Mouse (Mus musculus) kidney, embryonic 15.5 days (tissue): ENCODE results near the gene Zfp691. TPM values are rescaled to one million over a fixed set of nuclear protein-coding genes. Genes with fewer than 3 reads are reported as not detected.

Experiments used
- ATAC-seq: fragments of 200-750 bp; cut with Nextera tagmentation; replicated peaks from 2 replicates; pipeline ENCODE4 v1.8.0; 2017; ENCODE audit warnings: moderate TSS enrichment; ENCODE audit not compliant: low FRiP score
- H3K27ac ChIP-seq: fragments of 300-500 bp; sonication (generic); 2 replicates; pipeline ENCODE4 v1.5.1; 2015; ENCODE audit warnings: mild to moderate bottlenecking, inconsistent platforms
- H3K27me3 ChIP-seq: fragments of 300-500 bp; sonication (generic); 2 replicates; pipeline ENCODE4 v1.6.1; 2015; ENCODE audit warnings: inconsistent platforms
- H3K36me3 ChIP-seq: fragments of 300-500 bp; sonication (generic); 2 replicates; pipeline ENCODE4 v1.6.1; 2015; ENCODE audit warnings: inconsistent platforms
- H3K4me1 ChIP-seq: fragments of 300-500 bp; sonication (generic); 2 replicates; pipeline ENCODE4 v1.6.1; 2015; ENCODE audit warnings: inconsistent platforms
- H3K4me2 ChIP-seq: fragments of 300-500 bp; sonication (generic); 2 replicates; pipeline ENCODE4 v1.6.1; 2015; ENCODE audit warnings: moderate library complexity, mild to moderate bottlenecking, inconsistent platforms
- H3K4me3 ChIP-seq: fragments of 300-500 bp; sonication (generic); replicated peaks from 2 replicates; pipeline ENCODE4 v1.5.1; 2015; ENCODE audit warnings: mild to moderate bottlenecking, inconsistent platforms
- H3K9ac ChIP-seq: fragments of 300-500 bp; sonication (generic); 2 replicates; pipeline ENCODE4 v1.6.1; 2015; ENCODE audit warnings: mild to moderate bottlenecking, inconsistent platforms
- H3K9me3 ChIP-seq: fragments of 300-500 bp; sonication (generic); replicated peaks from 2 replicates; pipeline ENCODE4 v1.6.1; 2016; ENCODE audit warnings: inconsistent platforms
- WGBS: fragments of 180-500 bp; shearing (Covaris S2); methylation state at CpG from one replicate; pipeline ENCODE4 v1.1.7; 2015; ENCODE audit warnings: mixed read lengths; 5-methylcytosine and 5-hydroxymethylcytosine counted together
- polyA plus RNA-seq: library from polyadenylated mRNA; unstranded; fragments of >200 nt; fragmentation: Nextera tagmentation; extraction: Ambion mirVana; gene quantifications from 2 replicates; pipeline ENCODE4 v1.2.1, GENCODE M21; 2015

Gene Zfp691
- polyA plus RNA-seq, 1 experiment from 2014 or later, result 9.6 TPM

GRCm38 (mm10) chr4:119137313-119137712 lies 36.7 kb downstream of the Zfp691 start:
- no peak overlapping the region for H3K9ac ChIP-seq
- no peak overlapping the region for H3K4me3 ChIP-seq
- 77% methylated on average over 8 of the region's 8 CpGs for whole genome bisulfite sequencing
- peaks cover 53% of the 10 kb centered on the region for H3K36me3 ChIP-seq
- ATAC-seq, result no peak
- no peaks in the 10 kb centered on the region for H3K27me3 ChIP-seq
- no peak overlapping the region for H3K27ac ChIP-seq
- peaks cover 12% of the 10 kb centered on the region for H3K4me1 ChIP-seq
- H3K9me3 ChIP-seq, result no peaks in the 10 kb centered on the region
- H3K4me2 ChIP-seq, result no peak overlapping the region

- WGBS, result 86% methylated on average over 13 of the region's 13 CpGs
- Histone ChIP-seq H3K9ac (no peak overlapping the region), H3K27me3 (no peaks in the 10 kb centered on the region), H3K36me3 (peaks cover 86% of the 10 kb centered on the region), H3K4me1 (peaks cover 12% of the 10 kb centered on the region; the same call in 1 of the 2 replicates), H3K4me3 (no peak overlapping the region), H3K4me2 (no peak overlapping the region), H3K27ac (no peak overlapping the region), H3K9me3 (no peaks in the 10 kb centered on the region)
- ATAC-seq, result no peak
Observed at GRCm38 (mm10) chr4:119133860-119134259, 40.1 kb downstream of the Zfp691 start.

GRCm38 (mm10) chr4:119133306-119133705 lies 40.7 kb downstream of the Zfp691 start:
- H3K27ac ChIP-seq, result no peak overlapping the region
- H3K36me3 ChIP-seq, result peaks cover 91% of the 10 kb centered on the region
- no peak overlapping the region for H3K4me2 ChIP-seq
- ATAC-seq, result no peak
- no peaks in the 10 kb centered on the region for H3K9me3 ChIP-seq
- peaks cover 8% of the 10 kb centered on the region; the same call in 1 of the 2 replicates for H3K4me1 ChIP-seq
- 87% methylated on average over 13 of the region's 13 CpGs for WGBS
- no peaks in the 10 kb centered on the region for H3K27me3 ChIP-seq
- no peak overlapping the region for H3K9ac ChIP-seq
- H3K4me3 ChIP-seq, result no peak overlapping the region

- no peaks in the 10 kb centered on the region for H3K9me3 ChIP-seq
- H3K9ac ChIP-seq, result no peak overlapping the region
- no peak overlapping the region for H3K4me3 ChIP-seq
- H3K27ac ChIP-seq, result 0 out of 2 replicates have a peak overlapping the region, but pooled peaks have one; percentile 6
- H3K36me3 ChIP-seq, result peaks cover 90% of the 10 kb centered on the region
- H3K4me1 ChIP-seq, result no peaks in the 10 kb centered on the region
- H3K27me3 ChIP-seq, result no peaks in the 10 kb centered on the region
- WGBS, result 81% methylated on average over 8 of the region's 8 CpGs
- no peak overlapping the region for H3K4me2 ChIP-seq
- no peak for ATAC-seq
Observed at GRCm38 (mm10) chr4:119131189-119131910, 42.6 kb downstream of the Zfp691 start.

GRCm38 (mm10) chr4:119129096-119129495 lies 44.9 kb downstream of the Zfp691 start:
- no peak overlapping the region for H3K27ac ChIP-seq
- H3K4me3 ChIP-seq, result no peak overlapping the region
- peaks cover 77% of the 10 kb centered on the region for H3K36me3 ChIP-seq
- H3K27me3 ChIP-seq, result no peaks in the 10 kb centered on the region
- WGBS, result 96% methylated on average over 1 of the region's 1 CpGs
- no peaks in the 10 kb centered on the region for H3K9me3 ChIP-seq
- no peak overlapping the region for H3K9ac ChIP-seq
- H3K4me1 ChIP-seq, result peaks cover 5% of the 10 kb centered on the region; the same call in 1 of the 2 replicates
- no peak for ATAC-seq
- no peak overlapping the region for H3K4me2 ChIP-seq

- 88% methylated on average over 7 of the region's 7 CpGs for WGBS
- peaks cover 73% of the 10 kb centered on the region for H3K36me3 ChIP-seq
- no peaks in the 10 kb centered on the region for H3K27me3 ChIP-seq
- H3K4me3 ChIP-seq, result no peak overlapping the region
- H3K9me3 ChIP-seq, result no peaks in the 10 kb centered on the region
- peaks cover 7% of the 10 kb centered on the region; the same call in 1 of the 2 replicates for H3K4me1 ChIP-seq
- no peak for ATAC-seq
- no peak overlapping the region for H3K9ac ChIP-seq
- H3K4me2 ChIP-seq, result no peak overlapping the region
- no peak overlapping the region for H3K27ac ChIP-seq
Observed at GRCm38 (mm10) chr4:119128547-119128946, 45.4 kb downstream of the Zfp691 start.

GRCm38 (mm10) chr4:119127229-119127628 lies 46.8 kb downstream of the Zfp691 start:
- Histone ChIP-seq H3K27ac (no peak overlapping the region), H3K27me3 (no peaks in the 10 kb centered on the region), H3K9ac (no peak overlapping the region), H3K36me3 (peaks cover 73% of the 10 kb centered on the region), H3K9me3 (no peaks in the 10 kb centered on the region), H3K4me1 (peaks cover 7% of the 10 kb centered on the region; the same call in 1 of the 2 replicates), H3K4me3 (no peak overlapping the region), H3K4me2 (no peak overlapping the region)
- 70% methylated on average over 6 of the region's 6 CpGs for WGBS
- ATAC-seq, result no peak

GRCm38 (mm10) chr4:119125577-119126270 lies 48.3 kb downstream of the Zfp691 start:
- no peak for ATAC-seq

GRCm38 (mm10) chr4:119124771-119125273 lies 49.2 kb downstream of the Zfp691 start:
- WGBS, result 70% methylated on average over 2 of the region's 2 CpGs
- ATAC-seq, result no peak
- Histone ChIP-seq H3K4me2 (no peak overlapping the region), H3K4me3 (no peak overlapping the region), H3K9ac (no peak overlapping the region), H3K4me1 (peaks cover 20% of the 10 kb centered on the region), H3K9me3 (no peaks in the 10 kb centered on the region), H3K36me3 (peaks cover 74% of the 10 kb centered on the region), H3K27ac (no peak overlapping the region), H3K27me3 (no peaks in the 10 kb centered on the region)

More at GRCm38 (mm10) chr4:119125577-119126270, 48.3 kb downstream of the Zfp691 start:
- H3K27ac ChIP-seq, result no peak overlapping the region
- H3K36me3 ChIP-seq, result peaks cover 75% of the 10 kb centered on the region
- H3K9ac ChIP-seq, result no peak overlapping the region
- H3K27me3 ChIP-seq, result no peaks in the 10 kb centered on the region
- 77% methylated on average over 9 of the region's 9 CpGs for WGBS
- H3K4me3 ChIP-seq, result no peak overlapping the region
- no peaks in the 10 kb centered on the region for H3K9me3 ChIP-seq
- H3K4me2 ChIP-seq, result no peak overlapping the region
- H3K4me1 ChIP-seq, result peaks cover 17% of the 10 kb centered on the region

- ATAC-seq, result 0 out of 2 replicates have a peak, but pooled peaks have one; percentile 27
- Histone ChIP-seq H3K27me3 (no peaks in the 10 kb centered on the region), H3K9me3 (no peaks in the 10 kb centered on the region), H3K36me3 (peaks cover 47% of the 10 kb centered on the region), H3K4me3 (no peak overlapping the region), H3K27ac (no peak overlapping the region), H3K9ac (no peak overlapping the region), H3K4me1 (peaks cover 48% of the 10 kb centered on the region), H3K4me2 (no peak overlapping the region)
- 47% methylated on average over 4 of the region's 4 CpGs for WGBS
Observed at GRCm38 (mm10) chr4:119121249-119121648, 52.7 kb downstream of the Zfp691 start.

GRCm38 (mm10) chr4:119120095-119120494 lies 53.9 kb downstream of the Zfp691 start:
- no peak for ATAC-seq
- Histone ChIP-seq H3K4me3 (no peak overlapping the region), H3K27ac (no peak overlapping the region), H3K9ac (no peak overlapping the region), H3K36me3 (peaks cover 40% of the 10 kb centered on the region), H3K4me1 (peaks cover 59% of the 10 kb centered on the region), H3K27me3 (no peaks in the 10 kb centered on the region), H3K9me3 (no peaks in the 10 kb centered on the region), H3K4me2 (no peak overlapping the region)
- 88% methylated on average over 6 of the region's 6 CpGs for WGBS
